Mouse (Mus musculus) heart, postnatal 0 days (tissue): Measurements from ENCODE around the gene Cxcl16. TPM values are rescaled to one million over a fixed set of nuclear protein-coding genes. Genes with fewer than 3 reads are reported as not detected.
A peak's percentile ranks its signal among the peaks of the same experiment; 100 is the strongest.

Experiments used
- ATAC-seq: fragments of 200-750 bp; cut with Nextera tagmentation; 2 replicates; pipeline ENCODE4 v1.8.0; 2017; ENCODE audit warnings: low read depth, moderate number of reproducible peaks, moderate library complexity; ENCODE audit not compliant: insufficient read depth
- DNase-seq: peaks from one replicate; pipeline ENCODE4 v3.0.0-alpha.2; 2016; ENCODE audit warnings: low spot score
- H3K27ac ChIP-seq: fragments of 300-500 bp; sonication (generic); 2 replicates; pipeline ENCODE4 v1.5.1; 2014; ENCODE audit warnings: low read depth, mild to moderate bottlenecking
- H3K27me3 ChIP-seq: fragments of 300-500 bp; sonication (generic); 2 replicates; pipeline ENCODE4 v1.6.1; 2014; ENCODE audit warnings: low read length, mixed read lengths; ENCODE audit not compliant: control insufficient read depth, insufficient read depth
- H3K36me3 ChIP-seq: fragments of 300-500 bp; sonication (generic); replicated peaks from 2 replicates; pipeline ENCODE4 v1.6.1; 2014; ENCODE audit warnings: low read length, mixed read lengths; ENCODE audit not compliant: control insufficient read depth, insufficient read depth
- H3K4me1 ChIP-seq: fragments of 300-500 bp; sonication (generic); 2 replicates; pipeline ENCODE4 v1.6.1; 2014; ENCODE audit warnings: antibody characterized with exemption; ENCODE audit not compliant: control insufficient read depth, insufficient read depth
- H3K4me2 ChIP-seq: fragments of 300-500 bp; sonication (generic); 2 replicates; pipeline ENCODE4 v1.6.1; 2014; ENCODE audit warnings: low read depth, mild to moderate bottlenecking, low read length, moderate library complexity
- H3K4me3 ChIP-seq: fragments of 300-500 bp; sonication (generic); 2 replicates; pipeline ENCODE4 v1.5.1; 2014; ENCODE audit warnings: low read depth, low read length
- H3K9ac ChIP-seq: fragments of 300-500 bp; sonication (generic); replicated peaks from 2 replicates; pipeline ENCODE4 v1.6.1; 2014; ENCODE audit warnings: low read depth, low read length, mixed read lengths
- H3K9me3 ChIP-seq: fragments of 300-500 bp; sonication (generic); replicated peaks from 2 replicates; pipeline ENCODE4 v1.6.1; 2016; ENCODE audit warnings: low read length; ENCODE audit not compliant: control insufficient read depth
- CTCF ChIP-seq: IDR thresholded peaks from 2 replicates; pipeline ENCODE4 v1.5.1; 2016; ENCODE audit warnings: antibody characterized with exemption, control low read depth, low read depth
- EP300 ChIP-seq: IDR thresholded peaks from 2 replicates; pipeline ENCODE4 v1.6.1; 2016; ENCODE audit warnings: antibody characterized with exemption, low read depth
- WGBS: fragments of 180-500 bp; shearing (Covaris S2); extraction: QIAGEN DNeasy Blood & Tissue Kit; methylation state at CpG from one replicate; pipeline ENCODE4 v1.1.7; 2014; 5-methylcytosine and 5-hydroxymethylcytosine counted together
- polyA plus RNA-seq: library from polyadenylated mRNA; unstranded; fragments of >200 nt; fragmentation: Nextera tagmentation; extraction: Ambion mirVana; gene quantifications from 2 replicates; pipeline ENCODE4 v1.2.1, GENCODE M21; 2015
- total RNA-seq: library from RNA; depleted of rRNA; stranded (reverse); fragments of >200 nt; gene quantifications from 2 replicates; pipeline ENCODE4 v1.2.3, GENCODE M21; 2014; ENCODE audit warnings: low replicate concordance

The Cxcl16 gene
- total and polyA plus RNA-seq, 2 experiments from 2014 or later: 5.9 to 9.8 TPM

DNA sequence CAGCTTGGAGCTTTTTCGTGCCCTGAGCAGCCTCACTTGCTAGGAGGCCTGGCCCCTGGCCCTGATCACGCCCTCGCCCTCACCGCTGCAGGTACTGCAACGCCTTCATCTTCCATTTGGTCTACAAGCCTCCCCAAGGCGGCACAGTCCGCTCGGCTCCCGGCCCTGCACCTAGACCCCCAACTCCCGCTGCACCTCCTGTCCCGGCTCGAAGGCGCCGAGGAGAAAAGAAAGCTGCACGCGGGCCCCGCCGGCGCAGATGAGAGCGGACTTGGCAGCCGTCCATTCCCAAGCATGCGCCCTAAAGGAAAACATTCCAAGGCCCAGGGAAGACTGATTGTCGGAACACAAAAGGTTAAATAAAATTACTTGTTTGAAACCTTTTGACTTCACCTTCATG lies 6.0 kb upstream of the Cxcl16 start:
- H3K4me2 ChIP-seq: peak overlapping the region; percentile 59
- no peaks in the 10 kb centered on the region for H3K36me3 ChIP-seq
- peaks cover 17% of the 10 kb centered on the region for H3K27me3 ChIP-seq
- H3K4me3 ChIP-seq: peak overlapping the region; percentile 31
- ATAC-seq (no peak), DNase-seq (peak; percentile 30)
- H3K9ac ChIP-seq: no peak overlapping the region
- no peak overlapping the region for H3K27ac ChIP-seq
- WGBS: 4% methylated on average over 23 of the region's 23 CpGs
- no peak for TF ChIP-seq CTCF
- no peak for TF ChIP-seq EP300
- no peaks in the 10 kb centered on the region for H3K9me3 ChIP-seq
- H3K4me1 ChIP-seq: no peaks in the 10 kb centered on the region; the same call in 1 of the 2 replicates

DNA sequence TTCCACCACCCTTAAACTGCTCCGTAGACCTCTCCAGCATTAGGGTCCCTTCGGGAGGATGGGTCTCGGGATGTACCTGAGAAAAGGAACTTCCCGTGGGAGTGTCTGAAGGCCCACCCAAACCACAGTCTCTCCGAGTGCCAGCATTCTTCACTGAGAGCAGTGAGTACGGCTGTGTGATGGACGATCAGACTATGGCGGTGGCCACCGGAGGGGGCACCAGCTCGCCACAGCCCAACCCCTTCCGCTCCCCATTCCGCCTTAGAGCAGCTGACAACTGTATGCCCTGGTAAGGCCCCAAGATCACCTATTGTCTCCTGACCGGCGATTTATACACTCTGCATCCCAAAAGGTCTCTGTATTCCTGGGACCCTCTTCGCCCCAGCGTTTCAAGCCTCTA lies 5.4 kb upstream of the Cxcl16 start:
- H3K4me2 ChIP-seq: peak overlapping the region; percentile 59; the same call in 1 of the 2 replicates
- no peak overlapping the region for H3K4me3 ChIP-seq
- no peak for DNase-seq
- H3K36me3 ChIP-seq: no peaks in the 10 kb centered on the region
- TF ChIP-seq EP300: no peak
- no peak for TF ChIP-seq CTCF
- ATAC-seq: no peak
- H3K9ac ChIP-seq: no peak overlapping the region
- no peaks in the 10 kb centered on the region for H3K9me3 ChIP-seq
- 25% methylated on average over 16 of the region's 16 CpGs for WGBS
- H3K27me3 ChIP-seq: peaks cover 20% of the 10 kb centered on the region
- H3K27ac ChIP-seq: no peak overlapping the region
- H3K4me1 ChIP-seq: no peaks in the 10 kb centered on the region; the same call in 1 of the 2 replicates

DNA sequence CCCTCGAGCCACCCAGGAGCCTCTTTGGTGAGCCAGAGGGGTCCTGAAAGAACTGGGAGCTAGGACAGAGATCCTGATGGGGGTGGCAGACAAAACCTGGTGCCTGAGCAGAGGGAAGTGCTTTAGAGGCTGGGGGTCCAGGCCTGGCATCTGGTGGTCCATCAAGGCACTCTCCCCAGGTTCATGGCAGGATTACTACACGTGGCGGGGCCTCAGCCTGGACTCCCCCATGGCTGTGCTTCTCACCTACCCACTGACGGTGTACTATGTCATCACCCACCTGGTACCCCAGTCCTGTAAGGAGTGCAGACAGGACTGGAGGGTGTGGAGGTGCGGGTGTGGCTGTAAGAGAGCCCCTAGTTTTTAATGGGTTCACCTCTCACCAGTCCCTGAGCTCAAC lies 4.2 kb upstream of the Cxcl16 start:
- Histone ChIP-seq H3K4me2 (no peak overlapping the region), H3K4me3 (no peak overlapping the region), H3K4me1 (peaks cover 2% of the 10 kb centered on the region), H3K36me3 (no peaks in the 10 kb centered on the region), H3K27me3 (peaks cover 21% of the 10 kb centered on the region), H3K9ac (no peak overlapping the region), H3K9me3 (no peaks in the 10 kb centered on the region), H3K27ac (no peak overlapping the region)
- DNase-seq (no peak), ATAC-seq (no peak)
- TF ChIP-seq EP300: no peak
- no peak for TF ChIP-seq CTCF
- WGBS: 81% methylated on average over 5 of the region's 5 CpGs

GRCm38 (mm10) chr11:70458688-70459600 lies 840 bp downstream of the Cxcl16 start, which contains the start of gene Zmynd15:
TSS of gene Zmynd15 (plus strand) at chr11:70459433.
- 13% methylated on average over 32 of the region's 32 CpGs for WGBS
- Histone ChIP-seq H3K27me3 (peaks cover 9% of the 10 kb centered on the region), H3K36me3 (peaks cover 6% of the 10 kb centered on the region), H3K4me2 (peak within 1 kb of the TSS; percentile 85), H3K27ac (peak within 1 kb of the TSS; percentile 18; the same call in 1 of the 2 replicates), H3K4me3 (peak within 1 kb of the TSS; percentile 69), H3K9me3 (no peaks in the 10 kb centered on the region), H3K4me1 (peaks cover 8% of the 10 kb centered on the region), H3K9ac (peak within 1 kb of the TSS; percentile 64)
- TF ChIP-seq CTCF: no peak
- no peak for TF ChIP-seq EP300
- ATAC-seq (0 out of 2 replicates have a peak, but pooled peaks have one; percentile 8), DNase-seq (no peak)

DNA sequence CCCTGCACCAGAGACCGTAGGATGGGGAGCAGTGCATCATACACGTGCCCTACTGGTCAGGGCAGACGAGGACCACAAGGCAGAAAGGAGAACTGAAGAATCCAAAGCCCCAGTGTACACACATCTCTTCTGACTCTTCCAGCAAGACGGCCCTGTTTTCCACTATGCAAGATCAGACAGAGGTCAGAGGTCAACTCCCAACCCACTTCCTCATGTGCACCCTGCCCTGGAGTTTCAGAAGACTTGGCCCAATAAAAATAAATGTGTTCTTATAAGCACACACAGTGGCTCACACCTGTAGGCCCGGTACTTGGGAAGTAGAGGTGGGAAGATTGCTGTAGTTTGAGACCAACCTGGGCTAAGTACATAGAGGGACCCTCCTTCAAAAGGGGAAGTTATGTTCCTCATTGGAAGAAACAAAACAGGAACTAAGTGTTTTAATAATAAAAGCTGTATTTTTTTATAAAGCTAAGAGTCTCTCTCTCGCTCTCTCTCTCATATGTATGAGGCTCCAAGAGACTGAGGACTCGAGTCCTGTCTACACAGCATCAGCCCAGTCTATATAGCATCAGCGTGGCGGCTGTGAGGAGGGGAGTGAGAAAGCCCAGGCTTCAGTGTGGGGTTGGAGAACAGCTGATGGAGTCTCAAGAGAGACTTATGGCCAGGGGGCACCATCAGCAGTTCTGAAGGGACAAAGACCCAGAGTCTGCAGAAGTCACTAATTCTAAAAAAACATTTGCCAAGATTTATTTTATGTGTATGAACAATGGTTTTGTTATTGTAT lies 6.3 kb downstream of the Cxcl16 start:
- no peak overlapping the region for H3K4me2 ChIP-seq
- 82% methylated on average over 9 of the region's 9 CpGs for WGBS
- peaks cover 15% of the 10 kb centered on the region for H3K36me3 ChIP-seq
- H3K9ac ChIP-seq: no peak overlapping the region
- H3K9me3 ChIP-seq: no peaks in the 10 kb centered on the region
- H3K27me3 ChIP-seq: no peaks in the 10 kb centered on the region
- TF ChIP-seq CTCF (no peak), EP300 (no peak)
- no peak overlapping the region for H3K27ac ChIP-seq
- ATAC-seq (no peak), DNase-seq (no peak)
- H3K4me3 ChIP-seq: no peak overlapping the region
- 0 out of 2 replicates have a peak, but pooled peaks cover under 1% of the 10 kb centered on the region for H3K4me1 ChIP-seq
